Mouse (Mus musculus) midbrain, postnatal 0 days (tissue): ENCODE measurements around the gene Ucp2. TPM values are rescaled to one million over a fixed set of nuclear protein-coding genes. Genes with fewer than 3 reads are reported as not detected.
A peak's percentile ranks its signal among the peaks of the same experiment; 100 is the strongest.

Experiments
- ATAC-seq: fragments of 200-750 bp; cut with Nextera tagmentation; 2 replicates; pipeline ENCODE4 v1.8.0; 2017; ENCODE audit warnings: moderate number of reproducible peaks, mild to moderate bottlenecking, moderate TSS enrichment, moderate library complexity; ENCODE audit not compliant: low FRiP score
- DNase-seq: peaks from one replicate; pipeline ENCODE4 v3.0.0-alpha.2; 2015; ENCODE audit warnings: low spot score
- H3K27ac ChIP-seq: fragments of 300-500 bp; sonication (generic); 2 replicates; pipeline ENCODE4 v1.5.1; 2014; ENCODE audit warnings: low read depth, mild to moderate bottlenecking, low read length, mixed read lengths
- H3K27me3 ChIP-seq: fragments of 300-500 bp; sonication (generic); 2 replicates; pipeline ENCODE4 v1.6.1; 2014; ENCODE audit warnings: low read length, control low read depth, mixed read lengths; ENCODE audit not compliant: insufficient read depth
- H3K36me3 ChIP-seq: fragments of 300-500 bp; sonication (generic); 2 replicates; pipeline ENCODE4 v1.6.1; 2014; ENCODE audit warnings: low read length, control low read depth, mixed read lengths; ENCODE audit not compliant: insufficient read depth
- H3K4me1 ChIP-seq: fragments of 300-500 bp; sonication (generic); 2 replicates; pipeline ENCODE4 v1.6.1; 2014; ENCODE audit warnings: mild to moderate bottlenecking, control low read depth, antibody characterized with exemption, low read length, mixed read lengths; ENCODE audit not compliant: insufficient read depth
- H3K4me2 ChIP-seq: fragments of 300-500 bp; sonication (generic); 2 replicates; pipeline ENCODE4 v1.6.1; 2014; ENCODE audit warnings: low read depth, mild to moderate bottlenecking, low read length, mixed read lengths; ENCODE audit not compliant: poor library complexity, severe bottlenecking
- H3K4me3 ChIP-seq: fragments of 300-500 bp; sonication (generic); 2 replicates; pipeline ENCODE4 v1.5.1; 2014; ENCODE audit warnings: low read depth, mild to moderate bottlenecking, low read length, moderate library complexity
- H3K9ac ChIP-seq: fragments of 300-500 bp; sonication (generic); replicated peaks from 2 replicates; pipeline ENCODE4 v1.6.1; 2014; ENCODE audit warnings: mild to moderate bottlenecking, low read length, moderate library complexity, mixed read lengths; ENCODE audit not compliant: poor library complexity, severe bottlenecking
- H3K9me3 ChIP-seq: fragments of 300-500 bp; sonication (generic); 2 replicates; pipeline ENCODE4 v1.6.1; 2016; ENCODE audit warnings: low read length, control low read depth
- CTCF ChIP-seq: IDR thresholded peaks from 2 replicates; pipeline ENCODE4 v1.5.1; 2016; ENCODE audit warnings: antibody characterized with exemption, mild to moderate bottlenecking
- WGBS: fragments of 180-500 bp; shearing (Covaris S2); extraction: QIAGEN DNeasy Blood & Tissue Kit; methylation state at CpG from one replicate; pipeline ENCODE4 v1.1.7; 2014; 5-methylcytosine and 5-hydroxymethylcytosine counted together
- polyA plus RNA-seq: library from polyadenylated mRNA; unstranded; fragments of >200 nt; fragmentation: Nextera tagmentation; extraction: Ambion mirVana; gene quantifications from 2 replicates; pipeline ENCODE4 v1.2.1, GENCODE M21; 2015
- total RNA-seq: library from RNA; depleted of rRNA; stranded (reverse); fragments of >200 nt; gene quantifications from 2 replicates; pipeline ENCODE4 v1.2.3, GENCODE M21; 2014

Gene Ucp2
- total and polyA plus RNA-seq, 2 experiments from 2014 or later = 99.9 to 118 TPM

GRCm38 (mm10) chr7:100494415-100494831 lies 1.3 kb downstream of the Ucp2 start:
- H3K4me1 ChIP-seq = peaks cover 12% of the 10 kb centered on the region; the same call in 1 of the 2 replicates
- TF ChIP-seq CTCF = no peak
- no peaks in the 10 kb centered on the region for H3K27me3 ChIP-seq
- ATAC-seq = no peak
- no peak overlapping the region for H3K4me3 ChIP-seq
- WGBS = 88% methylated on average over 7 of the region's 7 CpGs
- DNase-seq = no peak
- H3K9me3 ChIP-seq = no peaks in the 10 kb centered on the region
- peak overlapping the region; percentile 58; the same call in 1 of the 2 replicates for H3K4me2 ChIP-seq
- no peak overlapping the region for H3K9ac ChIP-seq
- H3K27ac ChIP-seq = 0 out of 2 replicates have a peak overlapping the region, but pooled peaks have one; percentile 18
- 0 out of 2 replicates have a peak, but pooled peaks cover 3% of the 10 kb centered on the region for H3K36me3 ChIP-seq

GRCm38 (mm10) chr7:100495042-100495441 lies 1.9 kb downstream of the Ucp2 start:
- 35% methylated on average over 8 of the region's 8 CpGs for WGBS
- Histone ChIP-seq H3K9me3 (no peaks in the 10 kb centered on the region), H3K27ac (peak overlapping the region; percentile 89), H3K36me3 (0 out of 2 replicates have a peak, but pooled peaks cover 3% of the 10 kb centered on the region), H3K4me3 (no peak overlapping the region), H3K4me2 (peak overlapping the region; percentile 13), H3K9ac (no peak overlapping the region), H3K27me3 (no peaks in the 10 kb centered on the region), H3K4me1 (peaks cover 12% of the 10 kb centered on the region; the same call in 1 of the 2 replicates)
- ATAC-seq = no peak; the same call in 1 of the 2 replicates
- TF ChIP-seq CTCF = no peak
- no peak for DNase-seq

- no peak overlapping the region; the same call in 1 of the 2 replicates for H3K9ac ChIP-seq
- WGBS = 24% methylated on average over 11 of the region's 11 CpGs
- ATAC-seq = peak; percentile 90
These were observed 2.6 kb downstream of the Ucp2 start for GRCm38 (mm10) chr7:100495581-100496251.

GRCm38 (mm10) chr7:100496371-100496770 lies 3.2 kb downstream of the Ucp2 start:
- WGBS = 78% methylated on average over 6 of the region's 6 CpGs
- no peak for TF ChIP-seq CTCF
- Histone ChIP-seq H3K4me3 (no peak overlapping the region), H3K27me3 (no peaks in the 10 kb centered on the region), H3K9ac (no peak overlapping the region; the same call in 1 of the 2 replicates), H3K9me3 (no peaks in the 10 kb centered on the region), H3K4me1 (peaks cover 12% of the 10 kb centered on the region; the same call in 1 of the 2 replicates), H3K4me2 (no peak overlapping the region), H3K27ac (peak overlapping the region; percentile 89), H3K36me3 (0 out of 2 replicates have a peak, but pooled peaks cover 3% of the 10 kb centered on the region)
- ATAC-seq = no peak
- DNase-seq = no peak

More at GRCm38 (mm10) chr7:100495581-100496251, 2.6 kb downstream of the Ucp2 start:
- H3K4me3 ChIP-seq = no peak overlapping the region
- H3K4me1 ChIP-seq = peaks cover 12% of the 10 kb centered on the region; the same call in 1 of the 2 replicates
- peak; percentile 31 for TF ChIP-seq CTCF
- H3K36me3 ChIP-seq = 0 out of 2 replicates have a peak, but pooled peaks cover 3% of the 10 kb centered on the region
- no peaks in the 10 kb centered on the region for H3K27me3 ChIP-seq
- no peaks in the 10 kb centered on the region for H3K9me3 ChIP-seq
- H3K4me2 ChIP-seq = peak overlapping the region; percentile 13
- peak overlapping the region; percentile 89 for H3K27ac ChIP-seq
- DNase-seq = peak; percentile 93

GRCm38 (mm10) chr7:100496791-100497190 lies 3.7 kb downstream of the Ucp2 start:
- peaks cover 12% of the 10 kb centered on the region; the same call in 1 of the 2 replicates for H3K4me1 ChIP-seq
- no peak for TF ChIP-seq CTCF
- no peak overlapping the region for H3K9ac ChIP-seq
- no peak overlapping the region for H3K4me3 ChIP-seq
- H3K4me2 ChIP-seq = no peak overlapping the region
- H3K27me3 ChIP-seq = no peaks in the 10 kb centered on the region
- H3K36me3 ChIP-seq = 0 out of 2 replicates have a peak, but pooled peaks cover 3% of the 10 kb centered on the region
- no peak for DNase-seq
- ATAC-seq = no peak
- 97% methylated on average over 9 of the region's 9 CpGs for WGBS
- H3K27ac ChIP-seq = peak overlapping the region; percentile 89; the same call in 1 of the 2 replicates
- H3K9me3 ChIP-seq = no peaks in the 10 kb centered on the region

- WGBS = 72% methylated on average over 4 of the region's 4 CpGs
- H3K4me1 ChIP-seq = peaks cover 12% of the 10 kb centered on the region; the same call in 1 of the 2 replicates
- H3K9ac ChIP-seq = no peak overlapping the region
- TF ChIP-seq CTCF = no peak
- no peak overlapping the region for H3K4me3 ChIP-seq
- H3K27ac ChIP-seq = no peak overlapping the region
- no peak overlapping the region for H3K4me2 ChIP-seq
- no peak for DNase-seq
- no peaks in the 10 kb centered on the region for H3K27me3 ChIP-seq
- H3K36me3 ChIP-seq = 0 out of 2 replicates have a peak, but pooled peaks cover 3% of the 10 kb centered on the region
- no peak for ATAC-seq
- no peaks in the 10 kb centered on the region for H3K9me3 ChIP-seq
These were observed 4.3 kb downstream of the Ucp2 start for GRCm38 (mm10) chr7:100497402-100497801.
